Mouse (Mus musculus) cortical plate, adult 2 months (tissue): ENCODE measurements around the gene Vasp.

Source experiments
- CTCF ChIP-seq: fragments of 200-500 bp; IDR thresholded peaks from 2 replicates; pipeline ENCODE4 v1.5.1; 2011; ENCODE audit warnings: mild to moderate bottlenecking, control low read depth, low read length; ENCODE audit not compliant: insufficient read depth; ENCODE audit errors: extremely low read depth
- POLR2A ChIP-seq: fragments of 200-500 bp; IDR thresholded peaks from 2 replicates; pipeline ENCODE4 v1.6.1; 2011; ENCODE audit warnings: mild to moderate bottlenecking, low read length, control low read depth; ENCODE audit not compliant: insufficient read depth; ENCODE audit errors: extremely low read depth

DNA sequence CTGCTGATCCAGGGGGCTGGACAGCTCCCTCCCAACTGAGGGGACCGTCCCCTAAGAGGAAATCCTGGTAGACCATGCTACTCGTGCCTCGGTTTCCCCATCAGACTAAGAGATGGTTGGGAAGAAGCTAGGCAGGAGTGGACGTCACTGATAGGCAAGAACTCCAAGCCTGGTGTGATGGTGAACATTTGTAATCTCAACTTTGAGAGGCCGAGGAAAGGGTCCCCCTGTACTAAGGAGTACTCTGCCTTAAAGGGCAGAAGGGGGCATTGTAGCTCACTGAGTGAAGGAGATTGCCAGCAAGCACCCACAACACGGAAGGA lies 33.8 kb upstream of the Vasp start:
- TF ChIP-seq POLR2A: no peak
- no peak for TF ChIP-seq CTCF
